Mouse (Mus musculus) adrenal gland, adult 18-20 months (tissue): ENCODE data around the gene Tmem236. TPM values are rescaled to one million over a fixed set of nuclear protein-coding genes. Genes with fewer than 3 reads are reported as not detected.

Experiments
- DNase-seq, 2 experiments: peaks; one replicate each; pipeline ENCODE4 v3.0.0; 2021 to 2022; ENCODE audit warnings: low spot score in 2 of 2
- long read RNA-seq, 2 experiments: library from polyadenylated mRNA; stranded (forward); transcript quantifications; one replicate each; pipeline ENCODE4 v2.0.0; 2021
- total RNA-seq, 2 experiments: library from RNA; stranded (reverse); gene quantifications; 1 replicate in 1 of 2; 2 replicates in 1 of 2; pipeline ENCODE4 v1.2.3; 2021

The Tmem236 gene
- total RNA-seq: not detected
- long read RNA-seq, experiment 1: 0 reads
- long read RNA-seq, experiment 2: 0 reads

- DNase-seq: no peak
Observed at GRCm38 (mm10) chr2:14174334-14174733, at the start of gene Tmem236. TSS of gene Tmem236 (plus strand) at chr2:14174523.

GRCm38 (mm10) chr2:14126387-14126786, 47.9 kb upstream of the Tmem236 start:
- DNase-seq: no peak

GRCm38 (mm10) chr2:14127629-14128028, 46.7 kb upstream of the Tmem236 start:
- DNase-seq: no peak

GRCm38 (mm10) chr2:14130641-14131339, 43.5 kb upstream of the Tmem236 start:
- no peak for DNase-seq

GRCm38 (mm10) chr2:14132468-14133326, 41.6 kb upstream of the Tmem236 start:
- DNase-seq: no peak

- no peak for DNase-seq
Observed at GRCm38 (mm10) chr2:14136906-14137305, 37.4 kb upstream of the Tmem236 start.

GRCm38 (mm10) chr2:14139590-14139989, 34.7 kb upstream of the Tmem236 start:
- DNase-seq: no peak

- DNase-seq: no peak
Observed at GRCm38 (mm10) chr2:14140044-14140443, 34.3 kb upstream of the Tmem236 start.

- no peak for DNase-seq
Observed at GRCm38 (mm10) chr2:14145311-14145710, 29.0 kb upstream of the Tmem236 start.

- no peak for DNase-seq
Observed at GRCm38 (mm10) chr2:14146913-14147312, 27.4 kb upstream of the Tmem236 start.

GRCm38 (mm10) chr2:14150829-14151228, 23.5 kb upstream of the Tmem236 start:
- no peak for DNase-seq

GRCm38 (mm10) chr2:14151854-14152253, 22.5 kb upstream of the Tmem236 start:
- no peak for DNase-seq

- no peak for DNase-seq
Observed at GRCm38 (mm10) chr2:14159047-14159446, 15.3 kb upstream of the Tmem236 start.

- no peak for DNase-seq
Observed at GRCm38 (mm10) chr2:14159756-14160155, 14.6 kb upstream of the Tmem236 start.

- no peak for DNase-seq
Observed at GRCm38 (mm10) chr2:14164459-14165030, 9.8 kb upstream of the Tmem236 start.

- no peak for DNase-seq
Observed at GRCm38 (mm10) chr2:14165066-14165465, 9.3 kb upstream of the Tmem236 start.

GRCm38 (mm10) chr2:14165618-14166344, 8.5 kb upstream of the Tmem236 start:
- DNase-seq: no peak

GRCm38 (mm10) chr2:14167721-14168120, 6.6 kb upstream of the Tmem236 start:
- DNase-seq: no peak

- DNase-seq: no peak
Observed at GRCm38 (mm10) chr2:14176460-14177193, 2.3 kb downstream of the Tmem236 start.

GRCm38 (mm10) chr2:14184375-14184774, 10.1 kb downstream of the Tmem236 start:
- DNase-seq: no peak
